Mouse (Mus musculus) urinary bladder, adult 18-20 months (tissue): ENCODE measurements around the gene Hist1h2ad.
"Not testable (repeated sequence)": the region's sequence is repeated elsewhere in the genome, so short reads cannot be mapped to it uniquely, and the experiment has no call there.

Experiments
- DNase-seq, 2 experiments: peaks; one replicate each; pipeline ENCODE4 v3.0.0; 2022; ENCODE audit warnings: low spot score in 2 of 2, mixed read lengths in 2 of 2

Hist1h2ad gene

DNA sequence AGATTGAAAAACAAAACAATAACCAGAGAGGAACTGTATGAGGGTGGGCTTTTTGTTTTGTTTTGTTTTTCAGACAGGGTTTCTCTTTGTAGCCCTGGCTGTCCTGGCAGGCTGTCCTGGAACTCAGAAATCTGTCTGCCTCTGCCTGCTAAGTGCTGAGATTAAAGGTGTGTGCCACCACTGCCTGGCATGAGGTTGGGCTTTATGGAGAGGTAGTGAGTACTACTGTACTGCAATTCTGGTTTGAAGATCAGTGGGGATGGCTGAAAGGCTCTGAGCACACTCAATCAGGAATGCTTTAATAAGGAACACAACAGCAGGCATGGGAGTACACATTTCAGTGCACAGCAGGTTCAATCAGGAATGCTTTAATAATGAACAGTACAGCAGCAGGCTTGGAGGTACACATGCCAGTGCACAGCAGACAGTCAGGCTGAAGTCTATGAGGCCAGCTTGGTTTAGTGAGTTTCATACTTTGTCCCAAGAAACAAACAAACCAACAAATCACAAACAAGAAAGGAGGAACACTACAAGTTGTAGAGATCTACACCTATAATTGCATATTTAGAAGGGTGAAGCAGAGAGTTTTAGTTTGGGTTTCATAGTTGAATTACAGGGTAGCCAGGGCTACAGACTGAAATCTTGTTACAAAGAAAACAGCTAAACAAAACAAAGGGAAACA is 9.3 kb downstream of the Hist1h2ad start:
- no peak for DNase-seq

GRCm38 (mm10) chr13:23584331-23584730 is 10.2 kb downstream of the Hist1h2ad start:
- no peak for DNase-seq

DNA sequence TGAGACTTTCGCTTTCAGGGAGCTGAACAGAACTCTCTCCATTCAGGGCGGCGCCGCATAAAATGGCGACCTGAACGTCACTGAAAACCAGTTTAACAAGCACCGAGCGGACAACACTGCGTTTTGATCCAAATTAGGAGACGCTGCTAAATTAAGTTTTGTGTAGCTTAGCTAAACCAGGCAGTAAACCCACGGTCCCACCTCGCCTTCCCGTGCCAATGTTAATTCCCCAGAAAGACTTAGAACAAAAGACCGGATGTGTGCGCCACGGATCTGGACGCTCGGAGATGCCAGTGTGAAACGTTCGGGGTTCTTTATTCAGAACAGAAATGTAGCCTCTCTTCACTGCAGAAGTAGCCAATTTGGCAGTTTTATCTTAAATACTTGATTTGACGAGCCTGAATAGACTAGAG is 10.9 kb downstream of the Hist1h2ad start:
- peak; percentile 66 to 69 for DNase-seq

DNA sequence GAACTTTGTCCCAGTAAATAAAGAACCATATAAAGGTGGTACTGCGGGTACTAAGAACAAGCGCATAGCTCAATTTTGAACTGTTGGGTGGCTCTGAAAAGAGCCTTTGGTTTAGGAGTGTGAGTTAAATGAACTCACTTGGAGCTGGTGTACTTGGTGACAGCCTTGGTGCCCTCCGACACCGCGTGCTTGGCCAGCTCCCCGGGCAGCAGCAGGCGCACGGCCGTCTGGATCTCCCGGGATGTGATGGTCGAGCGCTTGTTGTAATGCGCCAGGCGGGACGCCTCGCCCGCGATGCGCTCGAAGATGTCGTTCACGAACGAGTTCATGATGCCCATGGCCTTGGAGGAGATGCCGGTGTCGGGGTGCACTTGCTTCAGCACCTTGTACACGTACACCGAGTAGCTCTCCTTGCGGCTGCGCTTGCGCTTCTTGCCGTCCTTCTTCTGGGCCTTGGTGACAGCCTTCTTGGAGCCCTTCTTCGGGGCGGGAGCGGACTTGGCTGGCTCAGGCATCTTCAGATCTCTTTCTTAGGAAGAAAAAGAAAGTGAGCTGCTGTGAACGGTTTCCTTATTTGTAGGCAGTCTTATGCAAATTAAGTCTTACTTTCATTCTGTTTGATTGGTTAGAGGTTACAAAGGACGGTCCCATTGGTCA is 11.4 kb downstream of the Hist1h2ad start:
- peak; percentile 42 to 66 for DNase-seq

- DNase-seq = no peak
These were observed 12.1 kb downstream of the Hist1h2ad start for GRCm38 (mm10) chr13:23586099-23586939.

DNA sequence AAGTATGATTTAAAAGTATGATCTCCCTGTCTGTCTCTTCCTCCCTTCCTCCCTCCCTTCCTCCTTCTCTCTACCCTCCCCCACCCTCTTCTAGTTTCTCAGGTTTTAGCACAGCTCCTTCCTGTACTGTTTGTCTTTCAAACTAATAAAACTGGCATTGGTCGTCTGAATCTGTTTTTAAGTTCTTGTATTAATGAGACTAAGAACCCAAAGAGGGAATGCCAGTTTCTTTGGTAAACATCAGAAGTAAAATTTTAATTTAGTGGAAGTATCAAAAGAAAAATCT is 12.7 kb downstream of the Hist1h2ad start:
- DNase-seq = no peak

DNA sequence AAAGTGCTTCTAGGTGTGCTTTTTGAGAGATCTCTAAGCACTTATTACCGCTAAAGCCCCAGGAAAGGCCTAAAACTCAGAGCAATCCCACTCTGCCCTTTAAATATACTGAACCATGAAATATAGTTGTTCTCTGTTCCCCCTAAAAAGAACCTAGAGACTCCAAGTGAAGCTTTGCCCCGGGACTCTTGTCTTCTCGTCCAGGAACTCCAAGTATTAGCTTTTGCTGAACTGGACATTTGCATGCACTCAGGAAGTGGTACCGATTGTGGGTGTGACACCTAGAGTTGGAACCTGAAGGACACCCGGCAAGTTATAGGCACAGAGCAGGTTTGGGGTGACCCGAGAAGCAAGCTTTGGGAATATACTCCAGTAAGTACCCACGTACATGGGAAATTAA is 17.0 kb downstream of the Hist1h2ad start:
- DNase-seq = no peak

DNA sequence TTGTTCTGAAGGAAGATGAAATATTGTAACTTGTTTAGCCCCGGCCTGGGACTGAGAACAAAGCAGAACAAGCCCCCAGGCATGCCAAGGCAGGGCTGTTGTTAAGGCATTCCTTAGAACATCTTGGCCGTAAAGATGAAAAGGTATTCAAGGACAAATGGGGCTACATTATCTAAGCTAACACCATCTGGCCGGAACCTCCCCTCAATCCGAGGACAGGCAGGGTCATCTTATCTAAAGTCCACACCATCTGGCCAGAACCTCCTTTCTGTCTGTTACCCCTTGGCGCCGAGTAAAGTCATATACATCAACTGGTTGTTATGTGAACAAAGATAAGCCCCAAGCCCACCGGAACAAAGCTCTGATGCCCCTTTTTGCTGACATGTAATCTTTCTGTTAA is 17.7 kb downstream of the Hist1h2ad start:
- DNase-seq = not testable (repeated sequence)

DNA sequence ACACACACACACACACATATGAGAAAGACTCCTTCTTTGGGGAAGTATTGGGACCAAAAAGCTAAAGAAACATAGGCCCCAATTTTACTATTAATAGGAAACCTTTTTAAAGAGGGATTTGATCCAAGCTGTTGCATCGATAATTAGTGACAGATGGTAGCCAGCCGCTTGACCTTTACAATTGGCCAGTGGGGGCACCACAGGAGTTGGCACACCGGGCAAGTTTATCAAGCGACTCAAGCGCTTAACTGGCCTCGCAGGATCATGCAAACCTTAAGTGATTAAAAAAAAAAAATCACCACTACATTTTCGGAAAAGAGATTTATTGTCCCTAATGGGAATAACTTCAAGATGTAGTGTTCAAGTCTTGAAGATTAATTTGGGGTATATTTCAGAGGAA is 18.4 kb downstream of the Hist1h2ad start:
- DNase-seq = no peak

- no peak for DNase-seq
These were observed 19.0 kb downstream of the Hist1h2ad start for GRCm38 (mm10) chr13:23593051-23593770.

DNA sequence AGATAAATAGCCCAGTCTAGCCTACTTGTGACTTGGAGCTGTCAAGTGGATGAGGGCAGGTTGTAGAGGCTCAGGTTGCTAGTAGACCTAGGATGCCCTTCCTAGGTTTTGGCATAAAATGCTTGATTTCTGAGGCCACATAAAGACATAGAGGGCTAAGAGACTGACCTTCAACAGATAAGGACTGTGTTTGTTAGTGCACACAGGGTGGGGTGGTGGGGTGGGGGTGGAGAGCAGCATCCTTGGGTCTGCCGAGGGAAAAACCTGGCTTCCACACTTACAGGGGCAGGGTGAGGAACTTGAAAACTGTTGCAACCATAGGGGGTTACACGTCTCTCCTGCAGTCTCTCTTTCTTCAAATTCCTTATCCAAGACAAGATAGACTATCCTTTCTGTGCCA is 21.0 kb downstream of the Hist1h2ad start:
- DNase-seq = no peak

DNA sequence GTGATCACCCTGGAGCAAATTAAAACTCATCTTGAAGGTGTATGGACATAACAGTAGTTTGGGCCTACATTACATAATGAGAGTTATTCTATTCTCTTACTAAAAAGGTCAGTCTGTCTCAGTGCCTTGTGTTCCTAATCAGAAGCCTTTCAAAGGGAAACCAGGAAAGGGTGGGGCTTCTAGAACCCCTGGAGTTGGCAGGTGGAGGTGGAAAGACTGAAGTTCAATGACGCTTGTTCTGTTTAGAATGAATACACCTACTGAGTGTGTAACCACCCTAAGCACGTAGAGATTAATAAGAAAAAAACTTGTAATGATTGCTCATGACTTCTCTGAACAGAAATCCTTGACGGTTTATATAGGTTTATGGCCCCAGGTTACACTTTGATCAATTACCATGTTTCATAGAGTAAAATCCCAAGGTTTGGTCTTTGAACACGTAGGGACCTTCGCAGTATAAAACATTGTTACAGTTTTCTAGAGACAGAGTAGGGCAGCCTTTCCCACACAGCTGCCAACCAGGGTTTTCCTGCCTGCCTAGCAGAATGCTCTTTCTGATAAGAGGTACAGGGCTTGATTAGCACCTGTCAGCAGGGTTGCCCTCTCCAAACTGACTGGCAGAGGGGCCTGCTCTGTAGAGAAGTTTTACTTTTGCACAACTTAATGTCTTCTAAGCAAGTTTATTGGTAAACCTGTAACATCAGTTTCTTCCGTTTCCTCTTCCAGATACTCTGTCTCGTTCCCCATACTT is 21.6 kb downstream of the Hist1h2ad start:
- no peak for DNase-seq

DNA sequence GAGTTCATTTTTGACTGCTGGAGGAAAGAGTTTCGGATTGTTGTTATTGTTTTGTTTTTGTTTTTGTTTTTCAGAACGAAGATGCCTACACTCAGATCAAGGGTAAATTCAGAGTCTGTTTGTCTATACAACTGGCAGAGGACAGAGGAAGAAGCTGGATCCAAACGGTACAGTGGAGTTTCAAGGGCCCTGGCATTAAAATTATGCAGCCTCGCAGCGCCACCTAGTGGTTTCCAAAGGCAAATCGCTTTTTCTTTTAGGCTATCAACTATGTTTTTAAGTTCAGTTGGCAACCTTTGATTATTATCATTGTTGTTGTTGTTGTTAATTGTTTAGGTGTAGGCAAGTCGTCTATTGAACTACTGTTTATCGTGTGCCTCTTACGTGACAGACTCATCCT is 23.8 kb downstream of the Hist1h2ad start:
- peak; percentile 44 to 76 for DNase-seq

- DNase-seq = no peak
These were observed 29.1 kb downstream of the Hist1h2ad start for GRCm38 (mm10) chr13:23603182-23603699.

- DNase-seq = no peak
These were observed 30.3 kb downstream of the Hist1h2ad start for GRCm38 (mm10) chr13:23604452-23604851.

- DNase-seq = no peak
These were observed 30.9 kb downstream of the Hist1h2ad start for GRCm38 (mm10) chr13:23605052-23605451.

GRCm38 (mm10) chr13:23609209-23609608 is 35.0 kb downstream of the Hist1h2ad start:
- DNase-seq = no peak

DNA sequence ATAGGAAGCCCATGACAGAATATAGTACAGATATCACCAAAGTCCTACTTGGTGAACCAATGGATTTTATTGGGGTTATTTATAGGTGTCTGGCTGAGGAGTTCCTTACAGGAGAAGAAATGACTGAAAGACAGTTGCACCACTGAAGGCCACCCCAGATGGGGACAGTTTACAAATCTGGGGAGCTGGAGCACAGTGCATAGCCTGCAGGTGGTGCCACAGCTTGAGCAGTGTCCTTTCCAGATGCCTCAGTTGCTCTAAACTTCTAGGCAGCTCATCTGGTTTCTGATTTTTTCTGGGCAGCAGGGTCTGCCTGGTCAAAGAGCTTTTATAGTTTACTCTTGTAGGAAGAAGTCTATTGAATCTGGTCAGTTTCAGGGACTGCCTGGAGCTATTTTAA is 35.7 kb downstream of the Hist1h2ad start:
- DNase-seq = no peak

DNA sequence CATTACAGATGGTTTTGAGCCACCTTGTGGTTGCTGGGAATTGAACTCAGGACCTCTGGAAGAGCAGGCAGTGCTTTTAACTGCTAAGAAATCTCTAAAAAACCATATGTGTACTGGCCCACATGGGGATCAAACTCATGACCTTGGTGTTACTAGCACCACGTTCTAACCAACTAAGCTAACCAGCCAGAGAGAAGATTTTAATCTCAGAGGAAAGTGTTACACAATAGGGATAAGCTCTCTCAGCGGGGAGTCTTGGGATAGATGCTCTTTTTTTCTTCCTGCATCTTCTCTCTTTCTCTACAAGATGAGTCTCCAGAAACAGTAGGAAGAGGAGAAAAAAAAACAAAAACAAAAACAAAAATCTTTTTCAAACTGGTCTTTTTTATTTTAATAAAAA is 36.2 kb downstream of the Hist1h2ad start:
- DNase-seq = no peak

DNA sequence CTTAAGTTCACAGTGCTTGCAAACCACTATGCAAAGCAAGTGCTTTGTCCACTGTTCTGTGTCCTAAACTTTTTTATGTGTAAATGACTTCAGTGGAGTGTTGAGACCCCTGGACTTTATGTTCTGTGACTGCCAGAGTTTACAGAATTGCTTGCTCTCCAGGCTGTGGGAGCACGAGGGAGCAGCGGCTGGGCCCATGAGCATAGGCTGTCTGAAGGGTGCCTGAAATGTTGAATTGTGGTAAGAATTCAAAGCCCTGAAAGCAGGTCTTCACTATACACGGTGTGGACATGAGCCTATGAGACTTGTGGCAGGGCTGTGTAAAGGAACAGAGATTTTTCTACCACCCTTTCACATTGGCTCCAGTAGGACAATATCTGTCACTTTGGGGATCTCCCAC is 37.5 kb downstream of the Hist1h2ad start:
- DNase-seq = no peak

GRCm38 (mm10) chr13:23620056-23620732 is 46.0 kb downstream of the Hist1h2ad start:
- no peak for DNase-seq
